Mouse (Mus musculus): ENCODE data around the gene Cntn2. TPM values are rescaled to one million over a fixed set of nuclear protein-coding genes. Genes with fewer than 3 reads are reported as not detected.

The Cntn2 gene
- polyA plus RNA-seq, 1 experiment from 2014 or later: 14.2 TPM

- H3K4me1 ChIP-seq: peaks cover 35% of the 10 kb centered on the region
- H3K4me3 ChIP-seq: no peak overlapping the region
- H3K27ac ChIP-seq (replicated peaks): peak overlapping the region; percentile 28
- H3K27me3 ChIP-seq (ENCODE audit: low read depth, poor library complexity, severe bottlenecking): no peaks in the 10 kb centered on the region; the same call in 1 of the 2 replicates
- no peak for DNase-seq (ENCODE audit: low spot score)
- no peaks in the 10 kb centered on the region for H3K36me3 ChIP-seq
- 94% methylated on average over 15 of the region's 15 CpGs for WGBS
- no peaks in the 10 kb centered on the region for H3K9me3 ChIP-seq (replicated peaks)
Observed at GRCm38 (mm10) chr1:132570068-132570780, 27.2 kb upstream of the Cntn2 start.

DNA sequence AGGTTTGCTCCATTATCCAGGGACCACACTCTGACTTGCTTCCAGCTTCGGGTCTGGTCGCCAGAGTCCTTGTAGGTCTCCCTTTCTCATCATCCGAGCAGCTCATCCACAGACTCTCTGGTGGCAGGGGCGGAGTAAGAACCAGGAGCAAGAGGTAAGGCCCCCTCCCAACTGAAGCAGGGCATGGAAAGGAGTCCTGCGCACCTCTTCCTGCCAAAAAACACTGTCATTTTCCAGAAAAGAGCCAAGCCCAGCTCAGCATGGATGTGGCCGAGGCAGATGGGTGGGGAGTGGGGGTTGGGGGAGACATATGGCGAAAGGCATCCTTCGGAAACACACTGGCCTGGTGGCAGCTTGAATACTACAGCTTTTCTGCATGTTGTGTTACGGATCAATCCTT, 26.5 kb upstream of the Cntn2 start:
- H3K4me1 ChIP-seq: peaks cover 35% of the 10 kb centered on the region
- 87% methylated on average over 9 of the region's 9 CpGs for WGBS
- H3K27ac ChIP-seq (replicated peaks): peak overlapping the region; percentile 71
- no peak overlapping the region for H3K4me3 ChIP-seq
- H3K27me3 ChIP-seq (ENCODE audit: low read depth, poor library complexity, severe bottlenecking): no peaks in the 10 kb centered on the region; the same call in 1 of the 2 replicates
- H3K36me3 ChIP-seq: no peaks in the 10 kb centered on the region
- H3K9me3 ChIP-seq (replicated peaks): no peaks in the 10 kb centered on the region
- DNase-seq (ENCODE audit: low spot score): no peak

GRCm38 (mm10) chr1:132567336-132568125, 24.5 kb upstream of the Cntn2 start:
- Histone ChIP-seq H3K27ac (replicated peaks) (peak overlapping the region; percentile 57; the same call in 1 of the 2 replicates), H3K27me3 (ENCODE audit: low read depth, poor library complexity, severe bottlenecking) (no peaks in the 10 kb centered on the region; the same call in 1 of the 2 replicates), H3K4me3 (no peak overlapping the region), H3K4me1 (peaks cover 40% of the 10 kb centered on the region), H3K9me3 (replicated peaks) (no peaks in the 10 kb centered on the region), H3K36me3 (no peaks in the 10 kb centered on the region)
- WGBS: 87% methylated on average over 11 of the region's 11 CpGs
- DNase-seq (ENCODE audit: low spot score): no peak

DNA sequence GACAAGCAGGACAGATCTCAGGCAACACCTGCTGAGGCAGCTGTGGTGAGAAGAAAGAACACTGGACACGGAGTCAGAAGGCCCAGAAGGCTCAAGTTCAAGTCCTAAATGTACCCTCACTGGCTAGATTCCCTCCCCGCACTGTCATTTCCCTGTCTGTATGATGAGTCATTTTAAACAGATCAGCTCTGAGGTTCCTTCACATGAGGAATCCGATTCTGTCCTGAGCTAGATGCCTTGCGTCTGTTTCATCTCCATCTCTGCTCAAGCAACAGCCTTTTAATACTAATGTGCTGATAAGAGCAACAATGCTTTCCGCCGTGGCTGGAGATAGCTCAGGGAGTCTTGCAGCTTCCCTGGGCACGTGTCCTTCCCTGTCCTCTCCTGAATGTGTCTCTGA, 22.7 kb upstream of the Cntn2 start:
- Histone ChIP-seq H3K9me3 (replicated peaks) (no peaks in the 10 kb centered on the region), H3K36me3 (no peaks in the 10 kb centered on the region), H3K4me1 (peaks cover 57% of the 10 kb centered on the region), H3K4me3 (no peak overlapping the region), H3K27me3 (ENCODE audit: low read depth, poor library complexity, severe bottlenecking) (peaks cover 3% of the 10 kb centered on the region), H3K27ac (replicated peaks) (peak overlapping the region; percentile 60; the same call in 1 of the 2 replicates)
- WGBS: 79% methylated on average over 7 of the region's 7 CpGs
- no peak for DNase-seq (ENCODE audit: low spot score)

DNA sequence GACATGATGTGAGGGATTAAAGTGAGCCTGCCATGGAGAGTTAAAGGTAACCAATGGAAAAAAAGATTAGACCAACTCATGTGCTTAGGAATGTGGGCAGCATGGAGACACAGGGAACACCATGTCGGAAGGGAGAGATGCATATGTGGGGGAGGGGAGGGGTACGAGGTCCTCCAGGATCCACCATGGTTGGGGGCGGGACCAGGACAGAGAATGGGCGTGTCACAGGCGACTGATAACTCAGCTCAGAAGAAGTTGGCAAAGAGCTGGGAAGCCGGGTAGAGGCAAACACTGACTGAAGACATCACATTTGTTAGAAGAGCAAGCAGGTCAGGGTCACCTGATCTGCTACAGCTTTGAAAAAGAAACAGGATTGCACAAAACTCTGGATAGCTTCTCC, 21.9 kb upstream of the Cntn2 start:
- H3K9me3 ChIP-seq (replicated peaks): no peaks in the 10 kb centered on the region
- no peak for DNase-seq (ENCODE audit: low spot score)
- H3K27ac ChIP-seq (replicated peaks): no peak overlapping the region
- peaks cover 59% of the 10 kb centered on the region for H3K4me1 ChIP-seq
- H3K4me3 ChIP-seq: no peak overlapping the region
- H3K36me3 ChIP-seq: no peaks in the 10 kb centered on the region
- WGBS: 35% methylated on average over 6 of the region's 6 CpGs
- peaks cover 11% of the 10 kb centered on the region for H3K27me3 ChIP-seq (ENCODE audit: low read depth, poor library complexity, severe bottlenecking)

GRCm38 (mm10) chr1:132562337-132562795, 19.3 kb upstream of the Cntn2 start:
- peaks cover 70% of the 10 kb centered on the region for H3K4me1 ChIP-seq
- WGBS: 30% methylated on average over 10 of the region's 10 CpGs

DNA sequence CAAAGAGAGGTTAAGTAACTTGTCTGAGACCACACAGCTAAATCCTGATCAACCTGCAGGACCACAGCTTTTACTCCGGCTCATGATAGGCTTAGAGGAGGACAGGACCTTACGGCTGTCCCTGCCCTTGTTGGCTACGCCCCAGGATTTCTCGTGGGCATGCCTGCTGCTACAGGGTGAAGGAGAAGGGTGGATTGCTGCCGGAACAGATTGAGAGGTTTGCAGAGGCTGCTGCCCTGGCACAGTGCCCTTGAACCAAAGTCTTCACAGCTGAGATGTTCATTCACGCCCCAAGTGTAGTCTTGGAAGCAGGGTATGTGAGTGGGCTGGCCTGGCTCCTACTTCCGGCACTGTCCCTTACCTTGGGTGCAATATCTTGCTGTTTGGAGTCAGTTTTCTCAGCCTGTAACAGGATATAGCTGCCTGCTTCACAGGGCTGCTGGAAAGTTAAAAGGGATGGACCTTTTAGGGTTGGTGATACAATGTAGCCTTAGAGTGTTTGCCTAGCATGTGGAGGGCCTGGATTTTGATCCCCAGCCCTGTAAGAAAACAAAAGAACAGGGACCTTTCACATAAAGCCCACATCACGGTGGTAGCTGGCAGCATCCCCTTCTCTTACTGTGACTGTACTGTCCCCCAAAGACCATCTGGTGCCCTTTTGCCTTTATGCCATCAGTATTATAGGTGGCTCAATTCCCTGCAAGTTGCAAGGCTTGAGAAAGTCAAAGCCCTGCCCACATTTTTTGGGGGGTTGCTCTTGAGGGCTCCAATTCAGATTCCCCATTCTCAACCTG, 18.0 kb upstream of the Cntn2 start:
- no peak for DNase-seq (ENCODE audit: low spot score)
- H3K36me3 ChIP-seq: no peaks in the 10 kb centered on the region
- H3K27ac ChIP-seq (replicated peaks): peak overlapping the region; percentile 78
- peaks cover 63% of the 10 kb centered on the region for H3K4me1 ChIP-seq
- no peak overlapping the region for H3K4me3 ChIP-seq
- no peaks in the 10 kb centered on the region for H3K9me3 ChIP-seq (replicated peaks)
- 83% methylated on average over 8 of the region's 8 CpGs for WGBS
- H3K27me3 ChIP-seq (ENCODE audit: low read depth, poor library complexity, severe bottlenecking): peaks cover 17% of the 10 kb centered on the region

More at GRCm38 (mm10) chr1:132562337-132562795, 19.3 kb upstream of the Cntn2 start:
- H3K27ac ChIP-seq (replicated peaks): peak overlapping the region; percentile 78
- no peaks in the 10 kb centered on the region for H3K36me3 ChIP-seq
- H3K9me3 ChIP-seq (replicated peaks): no peaks in the 10 kb centered on the region
- peak; percentile 27 for DNase-seq (ENCODE audit: low spot score)
- no peak overlapping the region for H3K4me3 ChIP-seq
- peaks cover 17% of the 10 kb centered on the region for H3K27me3 ChIP-seq (ENCODE audit: low read depth, poor library complexity, severe bottlenecking)

GRCm38 (mm10) chr1:132559045-132559444, 16.0 kb upstream of the Cntn2 start:
- WGBS: 21% methylated on average over 6 of the region's 6 CpGs
- peak overlapping the region; percentile 80 for H3K27ac ChIP-seq (replicated peaks)
- H3K9me3 ChIP-seq (replicated peaks): no peaks in the 10 kb centered on the region
- peak; percentile 50 for DNase-seq (ENCODE audit: low spot score)
- peaks cover 59% of the 10 kb centered on the region for H3K4me1 ChIP-seq
- no peaks in the 10 kb centered on the region for H3K36me3 ChIP-seq
- H3K4me3 ChIP-seq: no peak overlapping the region
- peaks cover 17% of the 10 kb centered on the region for H3K27me3 ChIP-seq (ENCODE audit: low read depth, poor library complexity, severe bottlenecking)

GRCm38 (mm10) chr1:132557901-132558631, 15.0 kb upstream of the Cntn2 start:
- H3K4me1 ChIP-seq: peaks cover 59% of the 10 kb centered on the region
- DNase-seq (ENCODE audit: low spot score): peak; percentile 59
- H3K27ac ChIP-seq (replicated peaks): peak overlapping the region; percentile 80
- peaks cover 17% of the 10 kb centered on the region for H3K27me3 ChIP-seq (ENCODE audit: low read depth, poor library complexity, severe bottlenecking)
- H3K9me3 ChIP-seq (replicated peaks): no peaks in the 10 kb centered on the region
- H3K36me3 ChIP-seq: no peaks in the 10 kb centered on the region
- H3K4me3 ChIP-seq: no peak overlapping the region; the same call in 1 of the 2 replicates
- WGBS: 43% methylated on average over 9 of the region's 9 CpGs

DNA sequence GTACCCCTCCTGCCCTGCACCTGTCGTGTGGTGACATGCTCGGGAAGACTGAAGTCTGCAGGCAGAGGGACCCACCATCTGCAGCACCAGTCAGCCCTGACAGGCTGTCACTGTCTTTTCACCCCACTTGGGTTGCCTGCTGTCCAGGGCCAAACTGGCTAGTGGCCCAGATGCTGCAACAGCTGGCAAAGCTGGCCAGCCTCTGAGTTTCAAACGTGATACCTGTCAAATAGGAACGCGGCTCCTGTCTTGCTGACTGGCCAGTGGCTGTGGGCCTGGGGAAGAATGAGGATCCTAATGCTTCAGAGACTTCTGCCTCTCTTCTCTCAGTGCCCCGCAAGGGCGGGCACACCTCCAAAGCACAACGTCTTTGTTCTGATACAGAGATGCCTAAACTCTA, 733 bp upstream of the Cntn2 start:
- peaks cover 36% of the 10 kb centered on the region for H3K4me1 ChIP-seq
- no peaks in the 10 kb centered on the region for H3K9me3 ChIP-seq (replicated peaks)
- no peak overlapping the region for H3K27ac ChIP-seq (replicated peaks)
- peaks cover 75% of the 10 kb centered on the region for H3K27me3 ChIP-seq (ENCODE audit: low read depth, poor library complexity, severe bottlenecking)
- WGBS: 72% methylated on average over 8 of the region's 8 CpGs
- H3K4me3 ChIP-seq: no peak overlapping the region
- H3K36me3 ChIP-seq: no peaks in the 10 kb centered on the region
- DNase-seq (ENCODE audit: low spot score): no peak

DNA sequence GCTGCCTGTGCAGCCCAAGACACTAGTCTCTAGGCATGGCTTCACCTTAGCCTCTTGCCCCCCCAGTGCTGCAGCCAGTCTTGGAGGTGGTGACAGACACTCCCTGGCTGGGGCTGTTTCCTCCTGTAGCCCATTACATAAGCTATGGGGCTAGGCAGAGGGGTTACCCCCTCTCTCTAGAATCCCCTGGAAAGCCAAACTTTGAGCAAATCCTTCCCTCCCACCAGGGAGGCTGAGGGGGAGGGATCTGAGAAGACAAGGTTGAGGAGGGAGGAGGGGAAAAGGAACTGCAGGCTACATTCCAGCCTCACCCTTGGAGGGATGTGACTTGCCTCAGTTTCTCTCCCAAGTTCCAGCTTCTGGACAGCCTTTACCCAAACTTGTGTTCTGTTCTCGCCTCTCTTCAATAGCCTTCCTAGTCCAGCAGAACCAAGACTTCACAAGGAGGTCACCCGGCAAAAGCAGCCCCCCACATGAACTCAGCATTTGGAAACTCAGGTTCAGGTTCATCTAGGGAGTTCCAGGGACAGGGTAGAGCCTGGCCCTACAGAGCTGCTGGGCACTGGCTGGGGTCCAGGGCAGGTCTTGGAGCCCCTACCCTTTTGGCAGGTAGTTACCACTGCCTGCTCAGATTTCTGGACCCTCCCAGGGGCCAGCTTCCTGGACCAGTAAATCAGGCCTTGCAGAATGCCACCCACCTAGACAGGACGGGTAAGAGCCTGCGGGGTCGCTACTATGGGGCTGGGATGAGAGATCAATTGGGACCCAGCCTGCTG, 1.0 kb downstream of the Cntn2 start:
- Histone ChIP-seq H3K4me1 (peaks cover 45% of the 10 kb centered on the region), H3K4me3 (peak overlapping the region; percentile 55), H3K27ac (replicated peaks) (peak overlapping the region; percentile 74), H3K36me3 (no peaks in the 10 kb centered on the region), H3K9me3 (replicated peaks) (no peaks in the 10 kb centered on the region), H3K27me3 (ENCODE audit: low read depth, poor library complexity, severe bottlenecking) (peaks cover 85% of the 10 kb centered on the region)
- WGBS: 11% methylated on average over 5 of the region's 5 CpGs
- no peak for DNase-seq (ENCODE audit: low spot score)
